Mouse (Mus musculus) neutrophil, adult 65 days (primary cell): ENCODE data around the gene Tjp3. TPM values are rescaled to one million over a fixed set of nuclear protein-coding genes. Genes with fewer than 3 reads are reported as not detected.

ENCODE experiments used
- total RNA-seq: library from RNA; stranded (reverse); gene quantifications from 2 replicates; pipeline ENCODE4 v1.2.4, GENCODE M21; 2023

Tjp3 gene
- total RNA-seq, result 6.9 and 8.6 TPM in 2 replicates

DNA sequence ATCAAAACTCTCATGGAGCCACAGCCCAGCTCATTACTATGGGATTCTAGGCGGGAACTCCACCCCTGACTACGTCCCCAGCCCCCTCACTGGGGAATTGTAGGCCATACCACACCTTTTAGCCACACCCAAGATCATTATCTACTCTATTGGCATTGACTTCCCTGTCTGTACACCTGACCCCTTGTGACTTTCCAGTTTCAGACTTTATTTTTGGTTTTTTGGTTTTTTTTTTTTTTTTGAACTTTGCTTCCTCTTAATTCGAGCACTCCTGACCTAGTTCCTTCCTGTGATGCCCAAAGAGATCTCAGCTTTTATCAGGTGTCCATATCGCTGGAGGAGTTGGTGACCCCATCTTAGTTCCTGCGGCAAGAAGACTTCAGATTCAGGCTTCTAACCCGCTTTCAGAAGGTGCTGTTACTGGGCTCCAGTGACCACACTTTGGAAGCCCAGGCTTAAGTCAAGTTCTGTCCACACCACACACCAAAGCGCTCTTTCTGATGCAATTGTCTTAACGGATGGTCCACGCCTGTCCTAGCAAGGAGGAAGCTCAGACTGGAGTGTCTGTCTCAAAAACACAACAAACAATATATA, at the start of gene Tjp3:
Gene Tjp3, minus strand, starts transcription at position 71 of the 594 bp plus-strand sequence.

DNA sequence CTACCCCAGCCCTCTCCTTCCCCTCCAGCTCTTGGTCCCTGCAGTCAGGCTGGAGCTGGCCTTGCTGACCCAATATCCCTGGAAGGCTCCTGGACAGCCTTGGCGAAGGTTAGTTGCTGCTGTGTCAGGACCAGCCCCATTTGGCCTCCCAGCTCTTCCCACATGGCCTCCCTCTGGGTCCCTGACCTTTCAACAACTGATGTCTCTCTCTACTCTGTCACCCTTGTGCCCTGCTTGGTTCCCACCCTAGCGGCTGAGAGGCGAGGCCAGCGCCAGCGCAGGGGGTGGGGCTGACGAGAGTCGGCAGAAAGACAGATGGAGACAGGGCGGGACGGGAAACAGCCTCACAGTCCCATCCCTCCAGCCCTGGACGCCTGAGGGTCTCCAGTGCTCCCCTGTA, 37.0 kb upstream of the Tjp3 start, which contains the start of gene Tbxa2r:
Gene Tbxa2r, plus strand, starts transcription at position 346 of the 400 bp plus-strand sequence.

DNA sequence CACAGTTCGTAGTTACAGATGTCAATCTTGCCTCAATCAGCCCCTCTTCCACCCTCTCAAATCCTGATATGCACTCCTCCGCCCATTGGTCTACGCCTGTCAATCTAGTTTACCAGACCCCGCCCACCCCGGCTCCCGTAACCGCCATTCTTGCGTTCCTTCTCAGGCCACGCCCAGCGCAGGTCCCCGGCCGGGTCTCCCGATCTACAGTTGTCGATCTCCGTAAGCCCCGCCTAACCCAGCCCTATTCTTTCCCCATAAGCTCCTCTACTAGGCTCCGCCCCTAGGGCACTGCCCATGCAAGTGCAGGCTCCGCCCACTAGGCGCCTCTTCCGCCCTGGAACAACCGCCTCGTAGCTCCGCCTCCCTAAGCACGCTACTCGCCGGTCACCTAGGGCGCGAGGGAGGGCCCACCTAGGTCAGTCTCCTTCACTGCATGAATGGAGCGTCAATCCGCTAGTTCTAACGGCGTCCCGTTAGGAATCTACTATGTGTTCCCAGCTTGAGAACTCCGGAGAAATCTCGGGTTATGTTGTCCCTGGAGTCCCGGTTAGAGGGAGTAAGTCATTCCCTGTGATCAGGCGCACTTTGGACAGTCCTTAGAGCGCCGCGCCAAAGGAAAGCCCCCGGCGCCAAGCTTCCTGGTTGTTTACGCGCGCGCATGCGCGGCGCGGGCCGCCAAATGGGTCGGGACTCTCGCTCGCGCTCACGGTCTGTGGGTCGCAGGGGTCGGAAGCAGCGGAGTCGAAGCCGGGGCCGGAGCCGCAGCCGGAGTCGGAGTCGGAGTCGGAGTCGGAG, 29.4 kb upstream of the Tjp3 start, which contains the start of gene Cactin:
Gene Cactin, plus strand, starts transcription at position 554 of the 798 bp plus-strand sequence.

DNA sequence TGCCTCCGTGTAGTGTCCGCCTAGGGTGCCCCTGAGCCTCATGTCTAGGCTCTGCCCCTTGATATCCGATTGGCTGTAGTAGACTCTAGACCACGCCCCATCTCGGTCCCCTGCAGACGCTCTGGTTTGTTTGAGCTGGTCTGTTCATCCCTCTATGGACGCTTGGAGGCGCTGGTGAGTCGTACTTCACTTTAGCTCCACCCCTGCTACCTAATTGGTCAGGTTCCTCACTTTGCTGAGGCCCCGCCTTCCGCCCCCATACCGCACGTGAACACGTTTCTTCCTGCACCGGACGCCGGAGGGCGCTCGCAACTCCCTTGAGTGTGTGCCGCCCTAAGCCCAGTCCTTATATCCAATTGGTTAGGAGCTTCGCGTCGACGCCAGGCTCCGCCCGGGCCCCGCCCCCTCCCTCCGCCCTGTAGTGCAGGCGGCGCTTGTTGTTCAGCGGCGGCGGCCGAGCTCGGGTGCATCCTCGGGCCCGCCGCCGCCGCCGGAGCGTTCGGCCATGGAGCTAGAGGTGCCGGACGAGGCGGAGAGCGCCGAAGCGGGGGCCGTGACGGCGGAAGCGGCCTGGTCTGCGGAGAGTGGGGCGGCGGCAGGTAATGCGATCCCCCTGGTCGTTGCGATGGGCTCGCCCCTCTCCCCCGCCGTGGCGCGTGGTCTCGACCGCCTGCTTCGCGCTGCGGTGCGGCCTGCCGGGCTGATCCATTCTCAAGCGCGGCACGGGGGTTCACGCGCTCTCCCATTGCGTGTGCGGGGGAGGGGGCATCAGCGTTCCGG, 1.4 kb upstream of the Tjp3 start, which contains the start of gene Pip5k1c:
Gene Pip5k1c, plus strand, starts transcription at position 410 of the 780 bp plus-strand sequence.

DNA sequence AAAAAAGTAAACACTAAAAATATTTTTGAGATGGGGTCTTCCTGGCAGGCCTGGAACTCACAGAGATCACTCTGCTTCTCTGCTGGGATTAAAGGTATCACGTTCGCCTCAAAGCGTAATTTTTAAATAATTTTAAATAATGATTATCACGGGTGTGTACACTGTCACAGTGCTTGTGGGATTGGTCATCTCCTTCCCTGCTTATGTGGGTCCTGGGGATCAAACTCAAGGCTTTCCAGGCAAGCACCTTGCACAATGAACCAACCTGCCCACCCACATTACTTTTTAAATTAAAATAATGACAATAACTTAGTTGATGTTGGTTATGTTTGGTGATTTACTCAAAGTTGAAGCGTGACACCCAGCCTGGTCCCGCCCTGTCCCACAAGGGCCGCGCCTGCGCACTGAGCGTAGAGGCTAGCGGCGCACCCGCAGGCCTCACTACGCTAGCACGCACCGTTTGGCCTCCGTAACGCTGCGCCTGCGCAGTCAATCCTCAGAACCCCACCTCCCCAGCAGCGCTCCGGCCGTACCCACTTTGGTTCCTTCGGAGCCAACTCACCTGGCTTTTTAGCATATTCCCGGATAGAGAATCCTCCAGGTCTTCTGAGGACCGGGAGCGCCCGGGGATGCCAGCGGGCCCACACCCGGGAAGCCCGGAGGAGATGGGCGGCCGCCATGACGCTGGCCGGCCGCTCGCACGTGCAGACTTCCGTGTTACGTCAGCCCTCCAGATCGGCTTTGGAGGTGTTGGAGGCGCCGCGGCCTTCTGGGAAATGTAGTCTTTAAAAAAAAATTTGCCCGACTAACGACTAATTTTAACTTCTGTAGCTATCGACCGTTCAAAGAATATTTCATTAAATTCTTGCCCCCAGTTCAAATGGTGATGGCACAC, 24.9 kb downstream of the Tjp3 start, which contains the start of the genes Mrpl54 and Apba3:
Gene Mrpl54, minus strand, starts transcription at position 724 of the 895 bp plus-strand sequence.
Gene Apba3, plus strand, starts transcription at position 750 of the 895 bp plus-strand sequence.

DNA sequence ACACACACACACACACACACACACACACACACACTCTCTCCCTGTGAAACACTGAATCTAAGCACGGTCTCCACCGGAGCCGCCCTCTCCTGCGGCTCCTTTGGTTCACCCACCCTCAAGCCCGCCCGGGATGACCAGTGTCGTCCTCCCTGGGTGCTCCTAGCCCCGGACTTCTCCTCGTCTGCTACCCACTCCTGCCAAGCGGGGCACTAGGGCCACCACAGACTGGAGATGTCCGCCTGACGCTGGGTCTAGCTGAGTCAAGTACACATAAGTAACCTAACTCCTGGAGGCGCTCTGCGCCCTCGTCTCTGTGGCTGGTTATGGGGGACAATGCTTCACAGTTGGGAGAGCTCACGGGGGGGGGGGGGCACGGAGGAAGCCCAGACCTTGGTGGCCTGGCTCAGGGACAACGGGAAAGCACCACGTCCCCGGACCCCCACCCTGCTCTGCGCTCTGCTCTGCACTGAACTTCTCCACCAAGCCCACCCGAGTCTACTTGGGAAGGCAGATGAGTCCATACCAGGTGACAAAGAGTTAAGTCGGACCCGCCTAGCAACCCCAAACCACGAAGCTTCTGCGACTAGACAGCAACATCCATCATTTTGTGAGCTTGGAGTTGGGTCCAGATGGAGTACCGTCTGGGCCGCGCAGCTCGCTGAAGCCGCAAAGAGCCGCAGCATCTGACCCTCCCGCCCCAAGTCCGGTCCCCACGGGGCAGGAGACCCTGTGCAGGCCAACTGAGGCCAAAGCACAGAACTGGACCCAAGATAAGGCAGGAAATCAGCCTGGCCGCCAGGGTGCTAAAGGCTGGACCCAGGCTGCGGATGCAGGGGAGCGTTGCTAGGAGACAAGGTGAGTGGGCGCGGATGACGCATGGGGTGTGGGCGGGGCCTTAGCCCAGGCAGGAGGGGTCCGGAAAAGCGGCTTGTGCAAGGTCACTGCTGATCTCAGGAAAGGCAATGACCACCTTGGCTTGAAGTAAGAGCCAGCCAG, 38.7 kb downstream of the Tjp3 start, which contains the start of gene Matk:
Gene Matk, plus strand, starts transcription at position 512 of the 996 bp plus-strand sequence.

DNA sequence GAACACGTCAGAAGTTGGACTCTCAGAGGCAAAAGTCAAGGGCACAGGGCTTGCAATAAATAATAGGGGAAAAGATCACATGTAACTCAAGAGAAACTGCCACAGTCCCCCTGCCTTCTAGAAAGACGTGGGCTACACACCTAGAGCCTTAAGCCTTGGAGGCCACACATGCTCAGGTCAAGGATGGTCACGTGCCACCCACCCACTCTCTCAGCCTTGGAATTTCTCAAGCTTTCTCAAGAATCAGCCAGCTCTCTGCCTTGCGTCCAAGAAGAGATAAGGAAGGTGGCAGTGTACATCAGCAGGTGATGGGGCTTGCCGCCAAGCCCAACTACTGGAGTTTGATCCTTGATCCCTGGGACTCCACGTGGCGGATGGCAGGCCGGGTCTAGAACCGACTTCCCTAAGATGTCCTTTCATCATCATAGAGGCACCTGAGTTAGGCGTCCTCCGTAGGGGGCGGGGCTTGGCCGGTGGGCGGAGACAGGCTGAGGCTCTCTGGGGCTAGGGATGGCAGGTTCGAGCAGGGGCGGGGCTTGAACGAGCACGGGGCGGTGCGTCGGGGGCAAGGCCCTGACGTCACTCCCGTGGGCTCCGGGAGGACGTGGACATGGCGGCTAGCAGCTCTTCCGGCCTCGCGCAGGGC, 58.7 kb downstream of the Tjp3 start, which contains the start of gene Zfr2:
Gene Zfr2, plus strand, starts transcription at position 576 of the 646 bp plus-strand sequence.

DNA sequence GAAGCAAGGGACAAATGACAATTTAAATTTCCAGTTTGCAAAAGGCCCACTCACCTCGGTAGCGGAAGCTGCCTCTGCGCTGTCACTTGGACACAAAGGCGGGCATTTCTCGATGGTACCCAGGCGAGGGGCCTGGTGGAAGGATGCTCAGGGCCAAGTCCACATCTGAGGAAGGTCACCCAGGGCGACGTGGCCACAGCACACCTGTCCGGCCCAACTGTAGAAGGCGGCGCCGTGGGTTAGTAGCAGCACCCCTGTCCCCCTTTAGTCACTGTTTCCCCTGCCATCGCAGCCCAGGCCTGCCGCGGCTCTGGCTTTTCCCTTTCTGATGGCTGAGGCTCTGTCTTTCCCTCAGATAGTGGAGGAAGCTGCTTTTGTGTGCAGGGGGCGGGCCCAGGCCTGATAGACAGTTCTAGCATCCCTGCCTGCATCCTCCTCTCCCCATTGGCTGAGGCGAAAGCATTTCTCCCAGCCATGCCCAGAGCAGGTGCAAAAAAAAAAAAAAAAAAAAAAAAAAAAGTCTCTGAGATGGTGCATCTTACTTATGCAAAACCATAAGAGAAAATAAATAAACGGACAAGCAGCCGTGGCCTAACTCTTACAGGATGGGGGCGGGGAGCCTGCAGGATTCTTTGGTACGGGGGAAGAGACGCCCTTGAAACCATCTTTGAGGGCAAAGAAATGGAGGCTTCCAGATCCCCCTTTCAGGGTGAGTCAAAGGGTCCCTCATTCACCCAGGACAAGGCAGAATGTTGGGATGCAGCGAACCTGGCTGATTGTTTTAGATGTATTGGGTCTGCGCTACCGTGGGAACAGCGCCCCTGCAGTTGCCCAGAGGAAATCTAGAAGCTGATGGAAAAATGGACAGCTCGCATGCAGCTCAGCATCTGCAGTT, 60.7 kb downstream of the Tjp3 start, which contains the start of gene Atcay:
Gene Atcay, minus strand, starts transcription at position 396 of the 895 bp plus-strand sequence.

Other genes with a start within 250 kb of the Tjp3 start
- gene Sgta, start 231.4 kb downstream of the Tjp3 start, total RNA-seq, result 47.2 and 56.7 TPM in 2 replicates
- 4.0 TPM in 2 replicates for gene Thop1, start 221.5 kb downstream of the Tjp3 start, total RNA-seq
- gene Creb3l3, start 192.7 kb downstream of the Tjp3 start, total RNA-seq, result 0.25 and 0.34 TPM in 2 replicates
- gene Map2k2, start 185.7 kb downstream of the Tjp3 start, total RNA-seq, result 72.4 and 96.2 TPM in 2 replicates
- gene Zbtb7a, start 156.4 kb downstream of the Tjp3 start, total RNA-seq, result 58.8 and 72.8 TPM in 2 replicates
- gene Pias4, start 123.7 kb downstream of the Tjp3 start, total RNA-seq, result 27.7 and 33.9 TPM in 2 replicates
- gene Eef2, start 115.0 kb downstream of the Tjp3 start, total RNA-seq, result 599 and 665 TPM in 2 replicates
- 22.3 and 31.6 TPM in 2 replicates for gene Dapk3, start 108.6 kb downstream of the Tjp3 start, total RNA-seq
- gene 4930442H23Rik, start 107.7 kb downstream of the Tjp3 start, total RNA-seq, result not detected in 2 replicates
- gene Nmrk2, start 89.5 kb downstream of the Tjp3 start, total RNA-seq, result not detected in 2 replicates
- gene Atcay, start 60.7 kb downstream of the Tjp3 start, total RNA-seq, result not detected in 2 replicates
- 0.14 and 0.54 TPM in 2 replicates for gene Zfr2, start 58.4 kb downstream of the Tjp3 start, total RNA-seq
- gene Matk, start 38.6 kb downstream of the Tjp3 start, total RNA-seq, result 5.3 and 8.3 TPM in 2 replicates
- gene Mrpl54, start 24.6 kb downstream of the Tjp3 start, total RNA-seq, result 20.7 and 28.0 TPM in 2 replicates
- gene Apba3, start 24.6 kb downstream of the Tjp3 start, total RNA-seq, result 21.8 and 26.0 TPM in 2 replicates
- gene Pip5k1c, start 1.4 kb upstream of the Tjp3 start, total RNA-seq, result 89.4 and 124 TPM in 2 replicates
- gene Cactin, start 29.5 kb upstream of the Tjp3 start, total RNA-seq, result 26.4 and 33.1 TPM in 2 replicates
- 0.47 TPM in 1 of 2 replicates, not detected in the other for gene Tbxa2r, start 37.1 kb upstream of the Tjp3 start, total RNA-seq
- not detected in 2 replicates for gene Gipc3, start 51.7 kb upstream of the Tjp3 start, total RNA-seq
- 38.3 and 47.1 TPM in 2 replicates for gene Hmg20b, start 58.9 kb upstream of the Tjp3 start, total RNA-seq
- gene Mfsd12, start 65.9 kb upstream of the Tjp3 start, total RNA-seq, result 26.6 and 28.7 TPM in 2 replicates
- 6.0 and 7.1 TPM in 2 replicates for gene 4930404N11Rik, start 74.2 kb upstream of the Tjp3 start, total RNA-seq
- 50.3 and 54.1 TPM in 2 replicates for gene Fzr1, start 86.9 kb upstream of the Tjp3 start, total RNA-seq
- 22.1 and 26.0 TPM in 2 replicates for gene Dohh, start 92.8 kb upstream of the Tjp3 start, total RNA-seq
- gene Gm48551, start 92.9 kb upstream of the Tjp3 start, total RNA-seq, result 2.0 and 2.2 TPM in 2 replicates
- 0.91 TPM in 1 of 2 replicates, not detected in the other for gene Gm48552, start 97.4 kb upstream of the Tjp3 start, total RNA-seq
- 5.1 and 6.8 TPM in 2 replicates for gene Smim24, start 101.5 kb upstream of the Tjp3 start, total RNA-seq
- gene Nfic, start 164.1 kb upstream of the Tjp3 start, total RNA-seq, result 60.2 and 61.9 TPM in 2 replicates
- not detected in 2 replicates for gene Celf5, start 191.1 kb upstream of the Tjp3 start, total RNA-seq
- gene Ncln, start 204.8 kb upstream of the Tjp3 start, total RNA-seq, result 94.5 and 145 TPM in 2 replicates
- 74.1 and 98.5 TPM in 2 replicates for gene S1pr4, start 208.6 kb upstream of the Tjp3 start, total RNA-seq
- 27.7 and 31.6 TPM in 2 replicates for gene Gna15, start 232.6 kb upstream of the Tjp3 start, total RNA-seq